34 mouse cellular contexts compared by ENCODE assay signal in genomic region chr16:88539841-88540487, GRCm38 (mm10). TPM values are rescaled to one million over a fixed set of nuclear protein-coding genes. Genes with fewer than 3 reads are reported as not detected.
DNase-seq lines count a peak whose midpoint lies in the region; ATAC-seq lines count a peak whose summit lies in the region.
"Had no signal": no experiment of that assay in that cellular context is flagged by ENCODE, and none has a peak within 500 bp of the region (broad histone marks: within the 10 kb centered on the region; RNA-seq: fewer than 3 reads in every experiment).

No protein-coding gene starts in this region.

- no peaks in the 10 kb centered on the region for H3K9me3 ChIP-seq in kidney, embryonic 14.5 days (ENCODE audit: control insufficient read depth, low read length)
- no peaks in the 10 kb centered on the region for H3K9me3 ChIP-seq in lung, embryonic 16.5 days (ENCODE audit: control insufficient read depth, low read length)
- no peaks in the 10 kb centered on the region for H3K9me3 ChIP-seq in intestine, embryonic 15.5 days
- H3K9me3 ChIP-seq in stomach, embryonic 15.5 days = no peaks in the 10 kb centered on the region
- H3K9me3 ChIP-seq: embryonic facial prominence, embryonic 15.5 days; forebrain, embryonic 15.5 days; heart, embryonic 10.5 days; hindbrain, embryonic 15.5 days; limb, embryonic 10.5 days; midbrain, embryonic 15.5 days; neural tube, embryonic 12.5 days had no signal

- no peak overlapping the region for H3K27ac ChIP-seq in kidney, embryonic 14.5 days (ENCODE audit: low read depth, low read length)
- no peak overlapping the region for H3K27ac ChIP-seq in lung, embryonic 16.5 days (ENCODE audit: low read length)
- H3K27ac ChIP-seq in intestine, embryonic 15.5 days = peak overlapping the region; percentile 54; the same call in 1 of the 2 replicates
- H3K27ac ChIP-seq in stomach, embryonic 15.5 days = no peak overlapping the region
- H3K27ac ChIP-seq: embryonic facial prominence, embryonic 15.5 days; forebrain, embryonic 15.5 days; heart, embryonic 10.5 days; hindbrain, embryonic 15.5 days; limb, embryonic 10.5 days; midbrain, embryonic 15.5 days; neural tube, embryonic 12.5 days had no signal

- H3K4me2 ChIP-seq in kidney, embryonic 14.5 days (replicated peaks; ENCODE audit: low read depth, low read length) = no peak overlapping the region
- no peak overlapping the region for H3K4me2 ChIP-seq in lung, embryonic 16.5 days (ENCODE audit: low read depth, low read length)
- H3K4me2 ChIP-seq in intestine, embryonic 15.5 days (replicated peaks) = no peak overlapping the region
- H3K4me2 ChIP-seq in stomach, embryonic 15.5 days = no peak overlapping the region
- H3K4me2 ChIP-seq: embryonic facial prominence, embryonic 15.5 days; forebrain, embryonic 15.5 days; hindbrain, embryonic 15.5 days; liver, embryonic 11.5 days; midbrain, embryonic 15.5 days; neural tube, embryonic 12.5 days had no signal

- peak; percentile 77; the same call in 1 of the 2 replicates for ATAC-seq in kidney, embryonic 14.5 days (ENCODE audit: low FRiP score, low TSS enrichment)
- ATAC-seq in lung, embryonic 16.5 days (ENCODE audit: low read depth) = peak; percentile 66; the same call in 1 of the 2 replicates
- peak; percentile 96 for ATAC-seq in intestine, embryonic 15.5 days
- ATAC-seq in stomach, embryonic 15.5 days (ENCODE audit: insufficient read depth, low FRiP score, low read depth) = peak; percentile 84
- ATAC-seq: CD4-positive, CD25-positive, alpha-beta regulatory T cell, adult 4 months; forebrain, embryonic 15.5 days; liver, postnatal 0 days; midbrain, embryonic 15.5 days had no signal

- no peaks in the 10 kb centered on the region for H3K27me3 ChIP-seq in kidney, embryonic 14.5 days (ENCODE audit: control insufficient read depth, insufficient read depth, low read length)
- no peaks in the 10 kb centered on the region for H3K27me3 ChIP-seq in lung, embryonic 16.5 days (ENCODE audit: control insufficient read depth, insufficient read depth, low read depth, low read length)
- no peaks in the 10 kb centered on the region for H3K27me3 ChIP-seq in intestine, embryonic 15.5 days (replicated peaks)
- H3K27me3 ChIP-seq in stomach, embryonic 15.5 days (replicated peaks) = no peaks in the 10 kb centered on the region
- H3K27me3 ChIP-seq: embryonic facial prominence, embryonic 15.5 days; forebrain, embryonic 15.5 days; hindbrain, embryonic 15.5 days; midbrain, embryonic 15.5 days; neural tube, embryonic 12.5 days had no signal

- no peaks in the 10 kb centered on the region for H3K36me3 ChIP-seq in kidney, embryonic 14.5 days (ENCODE audit: control insufficient read depth, insufficient read depth, low read length)
- H3K36me3 ChIP-seq in lung, embryonic 16.5 days (ENCODE audit: control insufficient read depth, insufficient read depth, low read length) = no peaks in the 10 kb centered on the region
- no peaks in the 10 kb centered on the region for H3K36me3 ChIP-seq in intestine, embryonic 15.5 days
- no peaks in the 10 kb centered on the region for H3K36me3 ChIP-seq in stomach, embryonic 15.5 days
- H3K36me3 ChIP-seq: embryonic facial prominence, embryonic 15.5 days; forebrain, embryonic 15.5 days; heart, embryonic 10.5 days; hindbrain, embryonic 15.5 days; limb, embryonic 10.5 days; midbrain, embryonic 15.5 days; neural tube, embryonic 12.5 days had no signal

- H3K9ac ChIP-seq in kidney, embryonic 14.5 days (ENCODE audit: low read depth, low read length) = no peak overlapping the region
- H3K9ac ChIP-seq in lung, embryonic 16.5 days (ENCODE audit: low read length) = no peak overlapping the region
- no peak overlapping the region for H3K9ac ChIP-seq in intestine, embryonic 15.5 days
- no peak overlapping the region for H3K9ac ChIP-seq in stomach, embryonic 15.5 days
- H3K9ac ChIP-seq: embryonic facial prominence, embryonic 15.5 days; forebrain, embryonic 15.5 days; hindbrain, embryonic 15.5 days; liver, postnatal 0 days; midbrain, embryonic 15.5 days; neural tube, embryonic 12.5 days had no signal

- DNase-seq in kidney, adult 11 months = no peak
- DNase-seq in lung, adult 18-20 months = no peak
- DNase-seq in layer of hippocampus, adult 18-20 months (ENCODE audit: low spot score in 2 of 2) = no peak
- DNase-seq in cerebellum, adult 11-12 months = no peak
- DNase-seq: adrenal gland, postnatal 25 days; cerebellum, adult 9-11 months; heart, postnatal 4 days; liver, postnatal 0 days; right cerebral cortex, postnatal 25 days; spleen, adult 18-20 months; thymus, adult 18-20 months; thymus, postnatal 36 days had no signal

- H3K4me1 ChIP-seq in kidney, embryonic 14.5 days (ENCODE audit: control insufficient read depth, insufficient read depth, low read length) = no peaks in the 10 kb centered on the region
- H3K4me1 ChIP-seq in lung, embryonic 16.5 days (replicated peaks; ENCODE audit: control insufficient read depth, insufficient read depth, low read length) = no peaks in the 10 kb centered on the region
- no peaks in the 10 kb centered on the region for H3K4me1 ChIP-seq in intestine, embryonic 15.5 days (replicated peaks)
- H3K4me1 ChIP-seq in stomach, embryonic 15.5 days = no peaks in the 10 kb centered on the region
- H3K4me1 ChIP-seq: embryonic facial prominence, embryonic 15.5 days; forebrain, embryonic 15.5 days; heart, embryonic 10.5 days; hindbrain, embryonic 15.5 days; limb, embryonic 10.5 days; midbrain, embryonic 15.5 days; neural tube, embryonic 12.5 days had no signal

- H3K4me3 ChIP-seq in kidney, embryonic 14.5 days (ENCODE audit: low read length) = no peak overlapping the region
- no peak overlapping the region for H3K4me3 ChIP-seq in lung, embryonic 16.5 days (ENCODE audit: low read length)
- H3K4me3 ChIP-seq in intestine, embryonic 15.5 days (replicated peaks) = no peak overlapping the region
- H3K4me3 ChIP-seq in stomach, embryonic 15.5 days (replicated peaks) = no peak overlapping the region
- H3K4me3 ChIP-seq: embryonic facial prominence, embryonic 15.5 days; forebrain, embryonic 15.5 days; heart, embryonic 10.5 days; hindbrain, embryonic 15.5 days; limb, embryonic 10.5 days; midbrain, embryonic 15.5 days; neural tube, embryonic 12.5 days had no signal

- WGBS in kidney, embryonic 14.5 days = 65% methylated on average over 3 of the region's 3 CpGs
- 43% methylated on average over 3 of the region's 3 CpGs for WGBS in lung, embryonic 16.5 days
- WGBS in intestine, embryonic 15.5 days = 65% methylated on average over 3 of the region's 3 CpGs
- 62% methylated on average over 3 of the region's 3 CpGs for WGBS in stomach, embryonic 15.5 days

RNA-seq across cellular contexts. Expression of gene Cldn8, which starts 23.0 kb away (rescaled TPM):
- 85.1 and 98.7 TPM in 2 replicates for polyA plus RNA-seq in kidney, embryonic 14.5 days (2014; fragmentation: Nextera tagmentation; extraction: Ambion mirVana)
- 3.3 and 4.0 TPM in 2 replicates for polyA plus RNA-seq in lung, embryonic 16.5 days (2015; fragmentation: Nextera tagmentation; extraction: Ambion mirVana)
- 72.7 and 77.0 TPM in 2 replicates for polyA plus RNA-seq in intestine, embryonic 15.5 days (2015; fragmentation: Nextera tagmentation; extraction: Ambion mirVana)
- 18.5 and 20.6 TPM in 2 replicates for polyA plus RNA-seq in stomach, embryonic 15.5 days (2015; fragmentation: Nextera tagmentation; extraction: Ambion mirVana)
- not detected for total RNA-seq in layer of hippocampus, adult 18-20 months (2021)
- total RNA-seq: adrenal gland, postnatal 25 days; common myeloid progenitor, adult 5-6 weeks; gastrocnemius, adult 8-10 months; heart, postnatal 4 days; layer of hippocampus, postnatal 10 days; left cerebral cortex, adult 8-10 months; megakaryocyte-erythroid progenitor cell, adult 5-6 weeks had no signal
- polyA plus RNA-seq: CD4-positive, CD25-positive, alpha-beta regulatory T cell, adult 4 months; forebrain, embryonic 15.5 days; hindbrain, embryonic 15.5 days; midbrain, embryonic 15.5 days had no signal

RNA-seq across cellular contexts. Expression of gene Cldn17, which starts 33.2 kb away (rescaled TPM):
- not detected in 2 replicates for polyA plus RNA-seq in kidney, embryonic 14.5 days (2014; fragmentation: Nextera tagmentation; extraction: Ambion mirVana)
- not detected in 2 replicates for polyA plus RNA-seq in lung, embryonic 16.5 days (2015; fragmentation: Nextera tagmentation; extraction: Ambion mirVana)
- not detected in 2 replicates for polyA plus RNA-seq in intestine, embryonic 15.5 days (2015; fragmentation: Nextera tagmentation; extraction: Ambion mirVana)
- polyA plus RNA-seq in stomach, embryonic 15.5 days (2015; fragmentation: Nextera tagmentation; extraction: Ambion mirVana) = 0.22 TPM in 1 of 2 replicates, not detected in the other
- not detected for total RNA-seq in layer of hippocampus, adult 18-20 months (2021)
- total RNA-seq: adrenal gland, postnatal 25 days; common myeloid progenitor, adult 5-6 weeks; gastrocnemius, adult 8-10 months; heart, postnatal 4 days; layer of hippocampus, postnatal 10 days; left cerebral cortex, adult 8-10 months; megakaryocyte-erythroid progenitor cell, adult 5-6 weeks had no signal
- polyA plus RNA-seq: brain, embryonic 14.5 days; CD4-positive, CD25-positive, alpha-beta regulatory T cell, adult 4 months; forebrain, embryonic 15.5 days; gonadal fat pad, adult 2 months; heart, embryonic 10.5 days; heart, embryonic 16.5 days; hindbrain, embryonic 15.5 days; large intestine, adult 2 months; limb, embryonic 10.5 days; liver, embryonic 11.5 days; liver, postnatal 0 days; midbrain, embryonic 15.5 days; neural tube, embryonic 12.5 days had no signal
